Mouse (Mus musculus): ENCODE measurements at regions not wholly inside any gene's neighbourhood (a gene's known extent, or its start where the extent isn't known, plus 50 kb on each side); places are given as distances from the start of the nearest gene placed in this dataset.
A peak's percentile ranks its signal among the peaks of the same experiment; 100 is the strongest.
"Not testable (repeated sequence)": the region's sequence is repeated elsewhere in the genome, so short reads cannot be mapped to it uniquely, and the experiment has no call there.

GRCm38 (mm10) chr16:30186201-30186700 lies 81.0 kb downstream of the Cpn2 start:
- Histone ChIP-seq H3K9me3 (replicated peaks) (no peaks in the 10 kb centered on the region), H3K9ac (no peak overlapping the region), H3K4me1 (peaks cover 22% of the 10 kb centered on the region), H3K27ac (no peak overlapping the region), H3K4me2 (no peak overlapping the region), H3K4me3 (no peak overlapping the region), H3K27me3 (peaks cover 50% of the 10 kb centered on the region), H3K36me3 (ENCODE audit: poor library complexity, severe bottlenecking) (no peaks in the 10 kb centered on the region)
- WGBS, result 73% methylated on average over 15 of the region's 15 CpGs
- ATAC-seq, result no peak

GRCm38 (mm10) chr16:30186701-30187270 lies 80.5 kb downstream of the Cpn2 start:
- Histone ChIP-seq H3K9ac (no peak overlapping the region), H3K4me2 (no peak overlapping the region), H3K27me3 (peaks cover 50% of the 10 kb centered on the region), H3K36me3 (ENCODE audit: poor library complexity, severe bottlenecking) (no peaks in the 10 kb centered on the region), H3K4me3 (no peak overlapping the region), H3K27ac (no peak overlapping the region), H3K9me3 (replicated peaks) (no peaks in the 10 kb centered on the region), H3K4me1 (peaks cover 22% of the 10 kb centered on the region)
- ATAC-seq, result no peak
- 87% methylated on average over 10 of the region's 10 CpGs for WGBS

DNA sequence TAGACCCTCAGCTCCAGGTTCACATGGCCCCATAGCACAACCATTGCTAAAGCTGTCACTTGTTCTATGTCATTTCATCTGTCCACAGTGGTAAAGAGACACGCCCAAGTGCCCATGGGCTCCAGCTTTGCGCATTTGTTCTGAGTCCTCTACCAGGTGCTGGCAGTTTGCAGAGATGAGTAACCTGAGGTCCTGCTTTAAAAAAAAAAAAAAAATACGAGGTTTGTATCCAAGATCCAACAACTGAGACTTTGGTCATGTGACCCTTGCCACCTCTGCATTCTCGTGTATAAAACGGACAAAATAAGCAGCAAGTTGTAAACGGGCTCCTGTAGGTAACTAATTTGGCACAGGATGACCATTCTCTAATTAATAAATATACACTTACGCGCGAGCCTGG lies 79.9 kb downstream of the Cpn2 start:
- H3K9ac ChIP-seq, result no peak overlapping the region
- WGBS, result 52% methylated on average over 9 of the region's 9 CpGs
- peaks cover 50% of the 10 kb centered on the region for H3K27me3 ChIP-seq

GRCm38 (mm10) chr16:30187907-30188414 lies 79.3 kb downstream of the Cpn2 start:
- no peaks in the 10 kb centered on the region for H3K9me3 ChIP-seq (replicated peaks)
- ATAC-seq, result peak; percentile 72
- H3K4me2 ChIP-seq, result peak overlapping the region; percentile 76
- H3K27ac ChIP-seq, result no peak overlapping the region
- WGBS, result under 1% methylated on average over 20 of the region's 26 CpGs
- H3K27me3 ChIP-seq, result peaks cover 50% of the 10 kb centered on the region
- peaks cover 22% of the 10 kb centered on the region for H3K4me1 ChIP-seq
- H3K4me3 ChIP-seq, result peak overlapping the region; percentile 41
- H3K9ac ChIP-seq, result peak overlapping the region; percentile 63
- H3K36me3 ChIP-seq (ENCODE audit: poor library complexity, severe bottlenecking), result no peaks in the 10 kb centered on the region

More for the DNA sequence above, 79.9 kb downstream of the Cpn2 start:
- peak overlapping the region; percentile 76 for H3K4me2 ChIP-seq
- no peak overlapping the region for H3K27ac ChIP-seq
- ATAC-seq, result no peak
- H3K9me3 ChIP-seq (replicated peaks), result no peaks in the 10 kb centered on the region
- H3K4me3 ChIP-seq, result peak overlapping the region; percentile 41; the same call in 1 of the 2 replicates
- H3K36me3 ChIP-seq (ENCODE audit: poor library complexity, severe bottlenecking), result no peaks in the 10 kb centered on the region
- peaks cover 22% of the 10 kb centered on the region for H3K4me1 ChIP-seq

DNA sequence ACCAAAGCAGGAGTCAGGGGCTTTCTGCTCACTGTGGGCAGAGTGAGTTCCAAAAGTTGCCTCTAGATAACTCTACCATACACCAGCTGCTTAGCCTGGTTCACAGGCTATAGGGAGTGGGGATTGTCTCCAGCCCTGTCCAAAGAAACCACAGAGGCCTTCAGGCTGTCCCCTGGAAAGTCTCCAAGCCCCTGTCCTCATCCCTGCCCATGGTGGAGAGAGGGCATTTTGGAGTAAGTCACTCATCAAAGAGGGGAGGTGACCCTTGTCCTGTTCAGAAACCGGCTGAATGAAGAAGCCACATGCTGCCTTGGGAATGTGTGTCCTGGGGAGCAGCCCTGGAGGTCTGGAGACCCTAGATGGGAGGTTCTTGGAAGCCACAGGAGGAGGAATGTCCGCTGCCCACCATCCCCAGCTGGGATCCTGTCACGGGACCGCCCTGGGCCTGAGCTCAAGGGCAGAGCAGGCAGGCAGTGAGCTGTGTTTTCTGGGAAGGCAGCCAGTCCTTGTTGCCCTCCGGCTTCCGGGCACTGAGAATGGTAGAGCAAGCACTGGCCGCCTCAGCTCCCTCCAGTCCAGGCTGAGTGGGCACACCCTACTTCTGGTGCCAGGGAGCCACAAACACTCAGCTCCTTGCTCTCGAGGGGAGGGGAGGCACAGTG lies 78.4 kb downstream of the Cpn2 start:
- Histone ChIP-seq H3K9me3 (replicated peaks) (no peaks in the 10 kb centered on the region), H3K27me3 (peaks cover 49% of the 10 kb centered on the region), H3K4me1 (peaks cover 30% of the 10 kb centered on the region), H3K4me3 (no peak overlapping the region), H3K4me2 (no peak overlapping the region), H3K36me3 (ENCODE audit: poor library complexity, severe bottlenecking) (no peaks in the 10 kb centered on the region), H3K27ac (no peak overlapping the region), H3K9ac (no peak overlapping the region)
- ATAC-seq, result peak; percentile 31; the same call in 1 of the 2 replicates
- 63% methylated on average over 8 of the region's 8 CpGs for WGBS

DNA sequence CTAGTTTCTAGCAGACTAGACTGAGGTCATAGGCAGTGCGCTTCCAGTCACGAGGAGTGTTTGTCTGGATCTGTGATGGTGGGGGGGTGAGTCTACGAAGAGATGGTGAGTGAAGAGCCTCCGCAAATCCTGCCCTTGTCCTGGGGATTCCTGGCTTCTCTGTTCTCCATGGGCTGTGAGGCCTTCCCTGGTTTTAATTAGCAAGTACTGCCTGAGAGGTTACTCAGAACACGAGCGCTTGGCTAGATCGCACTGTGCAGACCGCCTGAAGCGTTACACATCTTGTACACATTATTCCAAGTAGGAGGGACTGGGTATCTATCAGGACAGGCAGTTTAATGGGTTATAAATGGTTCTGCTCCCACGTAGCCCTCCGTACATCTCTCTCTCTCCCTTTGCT lies 76.9 kb downstream of the Cpn2 start:
- H3K9ac ChIP-seq, result no peak overlapping the region
- peaks cover 34% of the 10 kb centered on the region for H3K27me3 ChIP-seq
- H3K4me2 ChIP-seq, result no peak overlapping the region
- H3K4me3 ChIP-seq, result no peak overlapping the region
- WGBS, result 78% methylated on average over 11 of the region's 11 CpGs
- no peak for ATAC-seq
- H3K9me3 ChIP-seq (replicated peaks), result no peaks in the 10 kb centered on the region
- H3K27ac ChIP-seq, result no peak overlapping the region
- H3K4me1 ChIP-seq, result peaks cover 29% of the 10 kb centered on the region
- H3K36me3 ChIP-seq (ENCODE audit: poor library complexity, severe bottlenecking), result no peaks in the 10 kb centered on the region

- Histone ChIP-seq H3K27me3 (peaks cover 34% of the 10 kb centered on the region), H3K9me3 (replicated peaks) (no peaks in the 10 kb centered on the region), H3K4me2 (no peak overlapping the region), H3K9ac (no peak overlapping the region), H3K4me1 (peaks cover 29% of the 10 kb centered on the region), H3K4me3 (no peak overlapping the region), H3K36me3 (ENCODE audit: poor library complexity, severe bottlenecking) (no peaks in the 10 kb centered on the region), H3K27ac (no peak overlapping the region)
- ATAC-seq, result no peak
- 84% methylated on average over 15 of the region's 15 CpGs for WGBS
These were observed 76.3 kb downstream of the Cpn2 start for GRCm38 (mm10) chr16:30190935-30191514.

DNA sequence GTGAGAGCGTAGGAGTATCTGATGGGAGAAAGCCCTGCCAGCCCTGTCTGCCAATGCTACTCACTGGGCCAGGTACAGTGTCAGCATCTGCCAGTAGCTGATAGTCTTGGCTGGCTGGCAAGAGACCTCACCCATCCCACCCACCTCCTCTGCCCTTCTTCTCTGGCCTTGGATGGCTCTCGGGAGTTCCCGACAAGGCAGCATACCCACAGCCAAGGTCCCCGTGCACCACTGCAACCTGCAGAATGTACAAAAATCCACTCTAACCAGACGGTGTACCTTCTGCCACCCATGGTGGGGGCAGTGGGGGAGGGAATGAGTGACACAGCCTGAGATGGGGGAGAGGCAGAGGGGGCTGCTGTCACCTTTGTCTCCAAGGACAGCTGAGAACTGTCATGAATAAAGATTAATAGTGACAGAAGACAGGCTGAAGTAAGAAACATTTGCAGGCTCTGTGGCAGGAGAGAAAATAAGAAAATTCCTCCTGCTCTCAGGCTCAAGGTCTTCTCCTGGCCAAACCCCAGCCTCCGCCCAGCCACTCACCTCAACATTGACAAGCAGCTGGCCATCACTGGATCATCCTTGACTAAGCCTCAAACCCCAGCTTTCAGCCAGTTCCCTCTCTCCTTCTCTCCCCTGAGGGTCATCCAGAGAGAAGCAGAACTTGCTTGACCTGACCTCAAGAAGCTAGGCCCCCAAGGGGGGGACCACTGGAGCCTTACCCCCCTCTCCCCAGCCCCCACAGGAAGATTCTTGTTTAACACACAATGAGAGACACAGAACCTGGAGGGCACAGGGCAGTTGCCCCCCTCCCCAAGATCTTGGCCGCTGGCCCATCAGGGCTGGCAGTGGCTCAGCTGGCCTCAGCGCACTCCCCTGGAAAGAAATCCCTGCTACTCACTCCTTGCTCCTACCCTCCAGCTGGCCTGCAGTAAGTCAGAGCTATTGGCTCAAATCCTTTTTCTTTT lies 73.7 kb downstream of the Cpn2 start:
- peak; percentile 76 for ATAC-seq
- 53% methylated on average over 8 of the region's 8 CpGs for WGBS
- Histone ChIP-seq H3K4me3 (no peak overlapping the region), H3K4me1 (peaks cover 17% of the 10 kb centered on the region), H3K9me3 (replicated peaks) (no peaks in the 10 kb centered on the region), H3K4me2 (no peak overlapping the region), H3K9ac (no peak overlapping the region), H3K36me3 (ENCODE audit: poor library complexity, severe bottlenecking) (no peaks in the 10 kb centered on the region), H3K27ac (no peak overlapping the region), H3K27me3 (peaks cover 21% of the 10 kb centered on the region)

GRCm38 (mm10) chr16:30194836-30195235 lies 72.5 kb downstream of the Cpn2 start:
- Histone ChIP-seq H3K4me2 (no peak overlapping the region), H3K9ac (no peak overlapping the region), H3K27ac (no peak overlapping the region), H3K27me3 (peaks cover 11% of the 10 kb centered on the region), H3K36me3 (ENCODE audit: poor library complexity, severe bottlenecking) (no peaks in the 10 kb centered on the region), H3K4me1 (peaks cover 16% of the 10 kb centered on the region), H3K4me3 (no peak overlapping the region), H3K9me3 (replicated peaks) (no peaks in the 10 kb centered on the region)
- WGBS, result 89% methylated on average over 7 of the region's 7 CpGs
- ATAC-seq, result no peak

- not testable (repeated sequence) for H3K36me3 ChIP-seq (ENCODE audit: poor library complexity, severe bottlenecking); H3K27ac ChIP-seq; H3K4me2 ChIP-seq; H3K27me3 ChIP-seq; H3K9me3 ChIP-seq (replicated peaks); ATAC-seq; H3K9ac ChIP-seq; H3K4me3 ChIP-seq
- peaks cover 16% of the 10 kb centered on the region for H3K4me1 ChIP-seq
- 96% methylated on average over 2 of the region's 2 CpGs for WGBS
These were observed 71.4 kb downstream of the Cpn2 start for GRCm38 (mm10) chr16:30195859-30196258.

DNA sequence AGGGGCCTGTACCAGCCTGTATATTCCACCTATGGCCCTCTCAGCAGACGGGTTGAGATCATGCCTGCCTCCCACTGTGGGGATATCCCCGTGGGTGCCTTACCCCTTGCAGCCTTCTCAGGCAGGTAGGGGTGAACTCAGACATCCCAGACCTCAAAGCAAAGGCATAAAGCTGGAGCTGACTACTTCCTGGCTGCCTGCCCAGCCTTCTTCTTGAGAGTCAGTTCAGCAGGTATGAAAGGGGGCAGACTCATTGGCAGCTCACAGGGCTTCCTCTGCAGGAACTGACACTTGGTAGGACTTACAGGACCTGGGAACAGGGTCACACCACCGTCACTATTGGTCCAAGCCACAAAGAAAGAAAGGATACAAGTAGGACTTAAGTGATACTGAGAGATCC lies 69.9 kb downstream of the Cpn2 start:
- Histone ChIP-seq H3K4me2 (no peak overlapping the region), H3K4me3 (no peak overlapping the region), H3K9me3 (replicated peaks) (no peaks in the 10 kb centered on the region), H3K36me3 (ENCODE audit: poor library complexity, severe bottlenecking) (no peaks in the 10 kb centered on the region), H3K27ac (no peak overlapping the region), H3K27me3 (no peaks in the 10 kb centered on the region), H3K9ac (no peak overlapping the region), H3K4me1 (peaks cover 16% of the 10 kb centered on the region)
- no peak for ATAC-seq
- 79% methylated on average over 3 of the region's 3 CpGs for WGBS

All from forebrain, embryonic 13.5 days (tissue).